Mouse (Mus musculus): ENCODE results near the gene Mettl24. TPM values are rescaled to one million over a fixed set of nuclear protein-coding genes. Genes with fewer than 3 reads are reported as not detected.

Gene Mettl24
- polyA plus RNA-seq, 1 experiment, result 0.98 TPM

- no peak overlapping the region for H3K27ac ChIP-seq (ENCODE audit: control insufficient read depth, insufficient read depth, low read depth, low read length)
- H3K4me1 ChIP-seq (ENCODE audit: control insufficient read depth, insufficient read depth, low read length), result peaks cover 3% of the 10 kb centered on the region
- H3K27me3 ChIP-seq (ENCODE audit: control insufficient read depth, insufficient read depth, low read length), result no peaks in the 10 kb centered on the region
- no peak overlapping the region for H3K4me3 ChIP-seq (ENCODE audit: control insufficient read depth, low read depth, low read length)
- TF ChIP-seq CTCF (IDR thresholded peaks at IDR 0.05; ENCODE audit: control insufficient read depth, insufficient read depth, insufficient replicate concordance, low read depth, low read length) (no peak), POLR2A (IDR thresholded peaks at IDR 0.05; ENCODE audit: control insufficient read depth, low read depth, low read length) (no peak)
- no peaks in the 10 kb centered on the region for H3K36me3 ChIP-seq (ENCODE audit: control insufficient read depth, insufficient read depth, low read length)
These were observed 1.2 kb downstream of the Mettl24 start for GRCm38 (mm10) chr10:40684326-40684725.

GRCm38 (mm10) chr10:40685641-40686040 is 2.6 kb downstream of the Mettl24 start:
- Histone ChIP-seq H3K27me3 (ENCODE audit: control insufficient read depth, insufficient read depth, low read length) (no peaks in the 10 kb centered on the region), H3K4me1 (ENCODE audit: control insufficient read depth, insufficient read depth, low read length) (peaks cover 3% of the 10 kb centered on the region), H3K27ac (ENCODE audit: control insufficient read depth, insufficient read depth, low read depth, low read length) (no peak overlapping the region), H3K36me3 (ENCODE audit: control insufficient read depth, insufficient read depth, low read length) (no peaks in the 10 kb centered on the region), H3K4me3 (ENCODE audit: control insufficient read depth, low read depth, low read length) (no peak overlapping the region)
- TF ChIP-seq CTCF (IDR thresholded peaks at IDR 0.05; ENCODE audit: control insufficient read depth, insufficient read depth, insufficient replicate concordance, low read depth, low read length) (no peak), POLR2A (IDR thresholded peaks at IDR 0.05; ENCODE audit: control insufficient read depth, low read depth, low read length) (no peak)

GRCm38 (mm10) chr10:40686976-40687375 is 3.9 kb downstream of the Mettl24 start:
- peaks cover 3% of the 10 kb centered on the region for H3K4me1 ChIP-seq (ENCODE audit: control insufficient read depth, insufficient read depth, low read length)
- no peak overlapping the region for H3K4me3 ChIP-seq (ENCODE audit: control insufficient read depth, low read depth, low read length)
- no peaks in the 10 kb centered on the region for H3K27me3 ChIP-seq (ENCODE audit: control insufficient read depth, insufficient read depth, low read length)
- H3K36me3 ChIP-seq (ENCODE audit: control insufficient read depth, insufficient read depth, low read length), result no peaks in the 10 kb centered on the region
- TF ChIP-seq CTCF (IDR thresholded peaks at IDR 0.05; ENCODE audit: control insufficient read depth, insufficient read depth, insufficient replicate concordance, low read depth, low read length), result no peak
- no peak for TF ChIP-seq POLR2A (IDR thresholded peaks at IDR 0.05; ENCODE audit: control insufficient read depth, low read depth, low read length)
- H3K27ac ChIP-seq (ENCODE audit: control insufficient read depth, insufficient read depth, low read depth, low read length), result no peak overlapping the region

GRCm38 (mm10) chr10:40687407-40687806 is 4.3 kb downstream of the Mettl24 start:
- Histone ChIP-seq H3K27me3 (ENCODE audit: control insufficient read depth, insufficient read depth, low read length) (no peaks in the 10 kb centered on the region), H3K4me1 (ENCODE audit: control insufficient read depth, insufficient read depth, low read length) (peaks cover 3% of the 10 kb centered on the region), H3K4me3 (ENCODE audit: control insufficient read depth, low read depth, low read length) (no peak overlapping the region), H3K36me3 (ENCODE audit: control insufficient read depth, insufficient read depth, low read length) (no peaks in the 10 kb centered on the region), H3K27ac (ENCODE audit: control insufficient read depth, insufficient read depth, low read depth, low read length) (no peak overlapping the region)
- TF ChIP-seq CTCF (IDR thresholded peaks at IDR 0.05; ENCODE audit: control insufficient read depth, insufficient read depth, insufficient replicate concordance, low read depth, low read length) (no peak), POLR2A (IDR thresholded peaks at IDR 0.05; ENCODE audit: control insufficient read depth, low read depth, low read length) (no peak)

GRCm38 (mm10) chr10:40688266-40688665 is 5.2 kb downstream of the Mettl24 start:
- Histone ChIP-seq H3K4me3 (ENCODE audit: control insufficient read depth, low read depth, low read length) (no peak overlapping the region), H3K27ac (ENCODE audit: control insufficient read depth, insufficient read depth, low read depth, low read length) (no peak overlapping the region), H3K36me3 (ENCODE audit: control insufficient read depth, insufficient read depth, low read length) (no peaks in the 10 kb centered on the region), H3K27me3 (ENCODE audit: control insufficient read depth, insufficient read depth, low read length) (no peaks in the 10 kb centered on the region), H3K4me1 (ENCODE audit: control insufficient read depth, insufficient read depth, low read length) (peaks cover 3% of the 10 kb centered on the region)
- TF ChIP-seq POLR2A (IDR thresholded peaks at IDR 0.05; ENCODE audit: control insufficient read depth, low read depth, low read length), result no peak
- no peak for TF ChIP-seq CTCF (IDR thresholded peaks at IDR 0.05; ENCODE audit: control insufficient read depth, insufficient read depth, insufficient replicate concordance, low read depth, low read length)

- no peaks in the 10 kb centered on the region for H3K36me3 ChIP-seq (ENCODE audit: control insufficient read depth, insufficient read depth, low read length)
- no peak overlapping the region for H3K27ac ChIP-seq (ENCODE audit: control insufficient read depth, insufficient read depth, low read depth, low read length)
- no peak overlapping the region for H3K4me3 ChIP-seq (ENCODE audit: control insufficient read depth, low read depth, low read length)
- H3K4me1 ChIP-seq (ENCODE audit: control insufficient read depth, insufficient read depth, low read length), result peaks cover under 1% of the 10 kb centered on the region
- no peak for TF ChIP-seq POLR2A (IDR thresholded peaks at IDR 0.05; ENCODE audit: control insufficient read depth, low read depth, low read length)
- no peak for TF ChIP-seq CTCF (IDR thresholded peaks at IDR 0.05; ENCODE audit: control insufficient read depth, insufficient read depth, insufficient replicate concordance, low read depth, low read length)
- no peaks in the 10 kb centered on the region for H3K27me3 ChIP-seq (ENCODE audit: control insufficient read depth, insufficient read depth, low read length)
These were observed 5.8 kb downstream of the Mettl24 start for GRCm38 (mm10) chr10:40688873-40689272.

GRCm38 (mm10) chr10:40698652-40699051 is 15.6 kb downstream of the Mettl24 start:
- H3K27ac ChIP-seq (ENCODE audit: control insufficient read depth, insufficient read depth, low read depth, low read length), result no peak overlapping the region
- H3K27me3 ChIP-seq (ENCODE audit: control insufficient read depth, insufficient read depth, low read length), result no peaks in the 10 kb centered on the region
- H3K4me1 ChIP-seq (ENCODE audit: control insufficient read depth, insufficient read depth, low read length), result no peaks in the 10 kb centered on the region
- TF ChIP-seq POLR2A (IDR thresholded peaks at IDR 0.05; ENCODE audit: control insufficient read depth, low read depth, low read length), result no peak
- no peak for TF ChIP-seq CTCF (IDR thresholded peaks at IDR 0.05; ENCODE audit: control insufficient read depth, insufficient read depth, insufficient replicate concordance, low read depth, low read length)
- no peaks in the 10 kb centered on the region for H3K36me3 ChIP-seq (ENCODE audit: control insufficient read depth, insufficient read depth, low read length)
- no peak overlapping the region for H3K4me3 ChIP-seq (ENCODE audit: control insufficient read depth, low read depth, low read length)

GRCm38 (mm10) chr10:40711127-40711526 is 28.0 kb downstream of the Mettl24 start:
- no peak for TF ChIP-seq CTCF (IDR thresholded peaks at IDR 0.05; ENCODE audit: control insufficient read depth, insufficient read depth, insufficient replicate concordance, low read depth, low read length)
- no peak for TF ChIP-seq POLR2A (IDR thresholded peaks at IDR 0.05; ENCODE audit: control insufficient read depth, low read depth, low read length)
- no peak overlapping the region for H3K4me3 ChIP-seq (ENCODE audit: control insufficient read depth, low read depth, low read length)
- no peaks in the 10 kb centered on the region for H3K27me3 ChIP-seq (ENCODE audit: control insufficient read depth, insufficient read depth, low read length)
- no peaks in the 10 kb centered on the region; the same call in 1 of the 2 replicates for H3K4me1 ChIP-seq (ENCODE audit: control insufficient read depth, insufficient read depth, low read length)
- H3K27ac ChIP-seq (ENCODE audit: control insufficient read depth, insufficient read depth, low read depth, low read length), result no peak overlapping the region
- H3K36me3 ChIP-seq (ENCODE audit: control insufficient read depth, insufficient read depth, low read length), result no peaks in the 10 kb centered on the region
